Mouse (Mus musculus) gastrocnemius, adult 2 months (tissue): ENCODE measurements around the gene Accsl. TPM values are rescaled to one million over a fixed set of nuclear protein-coding genes. Genes with fewer than 3 reads are reported as not detected.

ENCODE experiments used
- DNase-seq: peaks from one replicate; pipeline ENCODE4 v3.0.0; 2022
- H3K27ac ChIP-seq: fragments of 200-600 bp; 2 replicates; pipeline ENCODE4 v1.8.1; 2022; ENCODE audit warnings: mild to moderate bottlenecking
- H3K4me3 ChIP-seq: fragments of 200-600 bp; 2 replicates; pipeline ENCODE4 v1.8.1; 2022; ENCODE audit warnings: mild to moderate bottlenecking, moderate library complexity
- CTCF ChIP-seq: fragments of 200-600 bp; IDR thresholded peaks from 2 replicates; pipeline ENCODE4 v1.8.1; 2022; ENCODE audit warnings: antibody characterized with exemption, mild to moderate bottlenecking, moderate library complexity
- intact Hi-C: fragments of 180-260 bp; cut with DNase I; formaldehyde crosslinking; loops from one replicate; pipeline ENCODE4 v1.15.1; 2025
- total RNA-seq, 2 experiments: library from RNA; stranded (reverse); gene quantifications; 2 replicates each; pipeline ENCODE4 v1.2.3; 2021

Accsl gene
- total RNA-seq, 2 experiments from 2014 or later, result not detected

DNA sequence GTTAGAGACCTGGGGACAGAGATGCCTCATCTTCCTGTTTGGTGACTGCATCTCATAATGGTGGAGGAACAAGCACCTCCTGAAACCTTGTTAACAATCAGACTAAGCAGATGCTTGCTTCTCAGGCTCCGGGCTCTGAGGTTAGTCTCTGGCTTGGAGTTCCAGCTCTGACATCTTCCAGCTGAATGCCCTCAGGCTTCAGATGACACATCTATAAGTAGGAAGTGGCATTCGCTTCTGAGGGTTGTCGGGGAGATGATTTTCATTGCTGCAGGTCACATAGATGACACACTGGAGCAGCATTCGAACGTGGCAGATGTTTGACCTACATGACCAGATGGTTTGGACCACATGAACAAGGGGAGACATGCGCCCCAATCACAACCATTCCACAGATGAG lies 19.4 kb upstream of the Accsl start:
- H3K27ac ChIP-seq, result no peak overlapping the region

GRCm38 (mm10) chr2:93887273-93887672 lies 18.3 kb upstream of the Accsl start:
- Histone ChIP-seq H3K27ac (no peak overlapping the region), H3K4me3 (no peak overlapping the region)
- TF ChIP-seq CTCF, result no peak
- no peak for DNase-seq
- intact Hi-C loops, result no loop called here

More for the DNA sequence above, 19.4 kb upstream of the Accsl start:
- intact Hi-C loops, result no loop called here
- no peak overlapping the region for H3K4me3 ChIP-seq
- no peak for TF ChIP-seq CTCF
- no peak for DNase-seq

DNA sequence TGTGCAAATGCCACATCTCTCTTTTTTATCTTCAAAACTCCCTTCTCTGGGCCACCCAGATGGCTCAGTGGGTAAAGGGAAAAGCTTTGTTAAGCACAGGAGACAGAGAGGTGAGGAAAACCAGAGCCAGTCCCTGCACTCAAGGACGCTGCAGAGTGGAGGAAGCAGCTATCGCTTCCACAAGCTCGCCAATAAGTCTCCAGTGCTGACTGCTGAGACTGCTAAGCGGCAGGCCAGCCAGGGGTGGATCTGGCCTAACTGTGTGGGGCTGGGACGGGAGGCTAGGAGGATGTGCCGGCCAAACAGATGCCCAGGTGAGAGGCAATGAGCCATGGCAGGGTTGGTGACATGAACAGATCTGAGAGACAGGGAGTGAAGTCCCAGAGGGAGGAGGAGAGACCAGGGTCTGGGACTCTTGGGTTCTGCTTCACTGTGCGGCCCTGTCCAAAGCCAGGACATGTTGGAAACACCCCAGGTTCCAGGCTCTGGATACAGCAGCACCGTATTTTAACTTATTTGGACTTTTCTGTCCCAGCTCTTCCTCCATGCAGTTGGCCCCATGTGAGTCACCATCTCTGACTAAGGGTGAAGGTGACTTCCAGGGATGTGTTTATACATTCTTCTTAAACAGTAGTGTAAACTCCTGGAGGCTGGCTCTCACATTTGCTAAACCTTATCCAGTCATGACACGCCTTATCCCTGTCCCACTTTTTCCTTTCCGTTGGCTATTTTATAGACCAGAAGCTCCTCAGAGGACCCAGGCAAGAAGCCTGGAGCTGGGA lies 17.2 kb upstream of the Accsl start:
- no peak for TF ChIP-seq CTCF
- no peak for DNase-seq
- intact Hi-C loops, result no loop called here
- Histone ChIP-seq H3K27ac (no peak overlapping the region), H3K4me3 (no peak overlapping the region)

DNA sequence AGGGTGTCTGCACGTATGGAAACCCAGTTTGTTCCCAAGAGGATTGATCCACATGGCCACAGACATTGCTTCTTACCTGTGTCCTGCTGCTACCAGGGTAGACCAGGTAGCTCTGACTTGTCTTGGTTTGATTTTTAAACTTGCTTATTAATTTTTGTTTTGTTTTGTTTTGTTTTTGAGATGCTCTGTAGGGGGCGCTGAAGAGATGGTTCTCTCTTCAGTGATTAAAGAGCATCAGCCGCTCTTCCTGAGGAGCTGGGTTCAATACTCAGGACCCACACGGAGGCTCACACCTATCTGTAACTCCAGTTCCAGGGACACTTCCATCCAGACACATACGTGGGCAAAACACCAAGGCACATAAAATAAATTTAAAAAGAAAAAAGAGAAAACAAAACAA lies 14.1 kb upstream of the Accsl start:
- no peak overlapping the region for H3K27ac ChIP-seq
- intact Hi-C loops, result no loop called here
- peak; percentile 52 for TF ChIP-seq CTCF
- no peak overlapping the region for H3K4me3 ChIP-seq
- no peak for DNase-seq

DNA sequence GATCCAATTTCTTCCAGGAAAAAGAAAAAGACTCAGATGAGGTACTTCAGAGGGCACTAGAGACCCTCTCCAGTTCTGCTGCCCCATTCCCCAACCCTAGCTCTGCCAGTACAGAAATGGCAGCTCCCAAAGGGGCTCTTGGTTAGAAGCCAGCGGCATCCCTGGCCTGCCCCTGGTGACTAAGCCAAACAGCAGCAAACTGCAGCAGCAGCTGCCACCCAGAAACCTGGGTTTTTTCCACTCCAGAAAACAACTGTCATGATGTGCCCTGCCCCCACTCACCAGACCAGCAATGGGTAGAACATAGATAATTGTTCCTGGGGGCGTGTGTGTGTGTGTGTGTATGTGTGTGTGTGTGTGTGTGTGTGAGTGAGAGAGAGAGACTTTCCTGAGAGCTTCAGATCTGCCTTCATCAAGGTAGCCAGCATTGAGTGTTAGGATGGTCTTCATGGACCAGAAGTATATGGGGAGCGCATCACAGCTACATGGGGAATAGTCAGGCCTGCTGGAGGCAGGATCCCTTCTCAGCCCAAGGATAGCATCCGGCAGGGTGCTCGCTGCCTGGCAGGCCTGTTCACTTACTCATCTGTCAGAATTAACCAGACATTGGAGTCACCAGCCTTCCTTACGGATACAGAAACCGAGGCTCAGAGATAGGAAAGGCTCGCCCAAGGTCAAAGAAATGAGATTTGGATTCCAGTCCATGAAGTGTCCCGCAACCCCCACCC lies 12.8 kb upstream of the Accsl start:
- no peak overlapping the region for H3K27ac ChIP-seq
- DNase-seq, result no peak
- no peak for TF ChIP-seq CTCF
- intact Hi-C loops, result no loop called here
- no peak overlapping the region for H3K4me3 ChIP-seq

DNA sequence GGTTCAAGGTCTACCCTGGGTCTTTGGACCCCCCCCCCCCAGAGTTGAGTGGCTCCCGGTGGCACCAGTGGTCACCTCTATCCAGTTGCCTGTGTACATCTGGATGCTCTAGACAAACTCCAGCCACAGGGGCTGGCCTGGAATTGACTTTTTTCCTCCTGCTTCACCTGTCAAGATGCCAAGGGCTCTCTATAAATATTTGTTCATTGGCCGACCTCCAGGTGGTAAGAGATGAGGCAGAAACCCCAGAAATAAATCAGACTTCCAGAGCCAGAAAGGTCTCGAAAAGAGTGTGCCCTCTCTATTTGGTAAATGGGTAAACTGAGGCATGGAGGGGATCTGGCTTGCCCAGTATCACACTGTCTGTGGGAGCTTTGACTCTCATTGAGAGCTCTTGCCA lies 12.0 kb upstream of the Accsl start:
- TF ChIP-seq CTCF, result no peak
- Histone ChIP-seq H3K4me3 (no peak overlapping the region), H3K27ac (no peak overlapping the region)
- intact Hi-C loops, result no loop called here
- no peak for DNase-seq

DNA sequence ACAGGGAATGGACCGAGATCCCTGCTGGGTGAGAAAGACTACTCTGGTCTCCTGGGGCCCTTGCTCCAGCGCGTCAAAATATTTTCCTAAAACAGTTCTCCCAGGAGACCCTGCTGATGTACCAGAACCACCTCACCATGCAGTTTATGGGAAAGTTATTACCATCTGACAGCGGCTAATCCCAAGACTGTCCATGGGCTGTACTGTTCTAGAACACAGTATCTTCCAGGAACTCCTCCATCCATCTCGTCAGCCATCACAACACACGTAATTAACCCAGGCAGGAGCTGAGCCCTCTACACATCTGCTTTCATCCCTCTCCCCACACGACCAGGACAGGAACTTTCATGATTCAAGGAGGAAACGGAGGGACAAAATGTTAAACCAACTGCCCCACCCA lies 11.5 kb upstream of the Accsl start:
- H3K4me3 ChIP-seq, result no peak overlapping the region
- TF ChIP-seq CTCF, result no peak
- DNase-seq, result no peak
- H3K27ac ChIP-seq, result no peak overlapping the region
- intact Hi-C loops, result no loop called here

DNA sequence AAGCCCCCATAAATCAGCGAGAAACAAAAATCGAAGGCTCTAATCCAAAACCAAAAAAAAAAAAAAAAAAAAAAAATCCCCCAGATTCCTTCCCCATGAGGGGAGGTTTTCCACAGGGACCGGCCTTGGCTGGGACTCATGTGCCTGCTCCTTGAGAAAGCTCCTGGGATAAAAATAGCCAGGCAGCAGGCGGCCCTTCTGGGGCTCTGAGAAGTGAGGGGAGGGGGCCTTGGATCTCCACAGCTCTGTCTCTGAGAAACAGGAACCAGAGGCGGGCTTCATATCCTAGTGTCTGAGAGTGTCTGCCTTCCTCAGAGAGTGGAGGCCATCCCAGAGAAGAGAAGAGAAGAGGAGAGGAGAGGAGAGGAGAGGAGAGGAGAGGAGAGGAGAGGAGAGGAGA lies 8.0 kb upstream of the Accsl start:
- no peak overlapping the region for H3K4me3 ChIP-seq
- DNase-seq, result no peak
- intact Hi-C loops, result no loop called here
- no peak overlapping the region for H3K27ac ChIP-seq
- no peak for TF ChIP-seq CTCF

DNA sequence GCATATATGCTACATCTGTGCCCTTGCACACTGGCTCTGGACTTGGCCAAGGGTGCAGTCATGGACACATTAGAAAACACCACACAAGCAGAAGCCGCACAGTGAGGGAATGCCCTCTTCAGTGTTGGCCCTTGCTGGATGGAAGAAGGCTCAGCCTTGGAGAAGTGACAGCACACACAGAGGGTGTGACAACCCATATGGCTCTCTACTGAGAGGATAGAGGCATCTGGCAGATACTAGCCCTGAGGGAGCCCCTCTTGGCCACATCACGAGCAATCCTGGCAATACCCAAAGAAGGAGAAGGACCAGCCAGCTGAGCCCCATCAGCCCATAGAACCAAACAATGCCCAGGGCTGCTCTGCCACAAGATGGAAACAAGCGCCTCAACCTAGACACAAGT lies 5.6 kb upstream of the Accsl start:
- peak overlapping the region; percentile 49 for H3K27ac ChIP-seq
- H3K4me3 ChIP-seq, result no peak overlapping the region
- intact Hi-C loops, result no loop called here
- no peak for TF ChIP-seq CTCF
- DNase-seq, result no peak

DNA sequence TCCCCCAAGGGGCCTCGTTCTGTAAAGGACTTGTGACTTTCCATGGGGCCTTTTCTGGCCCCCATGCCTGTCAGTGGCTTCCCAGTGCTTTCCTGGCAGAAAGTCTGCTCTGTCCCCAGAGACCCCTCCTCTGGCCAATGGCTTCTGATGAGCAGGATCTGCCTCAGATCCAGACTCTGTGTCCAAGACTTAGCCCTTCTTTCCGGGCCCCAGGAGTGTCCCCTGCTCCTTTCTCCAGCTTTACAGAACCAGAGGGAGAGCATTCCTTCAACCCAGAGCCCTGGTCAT lies 5.2 kb upstream of the Accsl start:
- TF ChIP-seq CTCF, result no peak
- intact Hi-C loops, result no loop called here
- Histone ChIP-seq H3K4me3 (no peak overlapping the region), H3K27ac (0 out of 2 replicates have a peak overlapping the region, but pooled peaks have one; percentile 49)
- peak; percentile 48 for DNase-seq

DNA sequence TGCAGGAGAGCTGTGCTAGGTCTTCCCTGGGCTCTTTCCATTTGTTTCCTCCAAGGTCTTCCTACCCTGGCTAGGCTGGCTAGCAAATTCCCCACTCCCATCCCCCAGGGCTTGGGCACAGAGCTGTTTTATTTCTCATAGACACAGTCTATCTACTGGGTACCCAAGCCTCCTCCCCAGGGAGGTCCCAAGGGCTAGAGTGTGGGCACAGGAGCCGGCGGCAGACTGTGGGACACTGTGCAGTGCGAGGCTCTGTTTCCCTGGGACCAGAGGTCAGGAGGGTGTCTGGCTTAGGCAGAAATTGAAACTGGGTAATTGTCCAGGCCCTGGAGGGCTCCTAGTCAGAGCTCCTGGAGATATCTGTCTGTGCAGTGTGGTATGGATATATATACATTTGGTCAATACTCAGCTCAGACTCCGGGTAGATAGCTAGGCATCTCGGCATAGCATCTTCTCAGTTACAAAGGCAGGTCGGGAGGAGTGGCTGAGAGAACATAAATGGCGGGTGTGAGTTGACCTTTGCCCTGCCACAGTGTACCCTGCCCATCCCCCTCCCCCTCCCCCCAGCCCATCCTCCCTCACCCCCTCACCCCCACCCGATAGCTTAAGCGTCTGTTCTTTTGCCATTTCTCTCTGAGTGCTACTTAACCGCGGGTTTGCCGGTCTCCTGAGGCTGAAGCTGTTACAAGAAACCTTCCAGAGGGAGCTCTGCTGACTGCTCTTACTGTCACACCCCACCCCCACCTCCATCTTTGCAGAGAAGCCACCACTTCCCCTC lies 4.7 kb upstream of the Accsl start:
- DNase-seq, result no peak
- no peak for TF ChIP-seq CTCF
- intact Hi-C loops, result no loop called here

GRCm38 (mm10) chr2:93872257-93872656 lies 3.3 kb upstream of the Accsl start:
- DNase-seq, result no peak
- intact Hi-C loops, result no loop called here
- no peak overlapping the region for H3K27ac ChIP-seq
- H3K4me3 ChIP-seq, result no peak overlapping the region
- no peak for TF ChIP-seq CTCF

More for the DNA sequence above, 4.7 kb upstream of the Accsl start:
- no peak overlapping the region for H3K27ac ChIP-seq
- no peak overlapping the region for H3K4me3 ChIP-seq

DNA sequence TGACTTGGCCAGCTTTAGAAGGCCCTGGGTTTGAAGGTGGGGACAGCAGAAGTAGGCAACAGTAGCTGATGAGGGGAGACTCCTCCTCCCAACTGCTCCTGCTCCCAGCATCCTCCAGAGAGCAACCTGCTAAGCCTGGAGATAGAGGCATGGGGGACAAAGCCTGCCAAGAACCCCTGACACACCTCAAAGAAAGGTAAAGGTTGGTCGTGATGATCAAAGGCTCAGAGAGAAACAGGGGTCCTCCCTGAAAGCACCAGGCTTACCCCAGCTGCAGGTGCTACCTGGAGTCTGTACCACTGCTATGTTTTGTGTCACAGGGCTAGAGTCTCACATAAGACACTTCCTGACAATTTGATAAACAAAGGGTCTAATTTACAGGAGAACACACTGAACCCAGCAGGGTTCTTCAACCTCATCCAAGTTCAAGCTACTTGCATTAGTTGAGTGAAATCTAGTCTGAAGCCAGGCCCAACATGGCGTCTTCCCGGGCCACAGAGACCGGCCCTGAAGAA lies 2.5 kb upstream of the Accsl start:
- H3K4me3 ChIP-seq, result no peak overlapping the region
- no peak for TF ChIP-seq CTCF
- DNase-seq, result no peak
- intact Hi-C loops, result loop anchor here (1.0 kb wide), 1 partner anchor 131 kb away; no protein-coding TSS in a partner anchor
- H3K27ac ChIP-seq, result no peak overlapping the region
